Mouse (Mus musculus) heart, postnatal 0 days (tissue): ENCODE results near the gene Zbtb45.

ENCODE experiments used
- CTCF ChIP-seq: IDR thresholded peaks from 2 replicates; pipeline ENCODE4 v1.5.1; 2016; ENCODE audit warnings: antibody characterized with exemption, control low read depth, low read depth
- EP300 ChIP-seq: IDR thresholded peaks from 2 replicates; pipeline ENCODE4 v1.6.1; 2016; ENCODE audit warnings: antibody characterized with exemption, low read depth

- TF ChIP-seq CTCF (no peak), EP300 (no peak)
Observed at GRCm38 (mm10) chr7:12998053-12998452, 11.8 kb downstream of the Zbtb45 start, which contains the start of gene Slc27a5.
